Mouse (Mus musculus) T-cell, adult 2 months (primary cell): ENCODE results near the gene Rxfp4.
A peak's percentile ranks its signal among the peaks of the same experiment; 100 is the strongest.
"Not testable (repeated sequence)": the region's sequence is repeated elsewhere in the genome, so short reads cannot be mapped to it uniquely, and the experiment has no call there.

ENCODE experiments used
- DNase-seq: peaks from one replicate; pipeline ENCODE4 v3.0.0; 2022; ENCODE audit warnings: low spot score

Rxfp4 gene

DNA sequence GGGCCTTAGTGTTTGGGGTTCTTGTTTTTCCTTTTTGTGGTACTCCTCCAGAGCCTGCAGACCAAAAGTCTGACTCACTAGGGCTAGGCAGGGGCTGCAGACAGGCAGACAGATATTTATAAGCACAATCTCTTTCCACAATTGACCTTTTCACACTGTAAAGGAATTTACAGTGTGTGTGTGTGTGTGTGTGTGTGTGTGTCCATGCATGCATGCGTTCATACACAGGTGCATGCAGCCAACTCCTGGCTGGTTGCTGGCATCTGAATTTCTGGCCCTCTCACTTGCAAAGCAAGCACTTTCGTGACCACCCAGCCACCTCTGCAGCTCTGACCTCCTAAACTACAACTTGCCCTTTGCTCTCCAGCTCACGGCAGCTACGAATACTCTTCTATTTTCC, 43.9 kb downstream of the Rxfp4 start:
- DNase-seq, result no peak

DNA sequence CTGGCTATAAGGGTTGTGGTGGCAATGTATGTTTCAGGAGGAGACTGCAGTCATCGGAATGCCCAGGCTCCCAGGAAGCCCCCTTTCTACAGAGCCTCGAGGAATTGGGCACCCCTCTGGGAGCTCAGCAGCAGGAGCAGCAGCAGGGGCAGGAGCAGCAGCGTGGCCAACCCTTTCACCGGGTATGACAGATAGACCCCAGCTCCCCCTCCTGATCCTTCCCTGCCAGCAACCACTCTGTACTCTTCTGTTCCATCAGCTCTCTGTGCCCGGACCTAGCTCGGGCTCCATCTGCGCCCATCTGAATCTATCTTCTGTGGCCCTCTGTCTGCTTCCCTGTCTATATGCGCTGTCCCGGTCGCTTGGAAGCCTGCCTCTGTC, 45.2 kb downstream of the Rxfp4 start:
- no peak for DNase-seq

- peak; percentile 85 for DNase-seq
Measured at GRCm38 (mm10) chr3:88607065-88607757, 45.7 kb downstream of the Rxfp4 start.

GRCm38 (mm10) chr3:88605666-88606065, 47.3 kb downstream of the Rxfp4 start, which contains the start of gene Arhgef2:
Gene Arhgef2, plus strand, starts transcription at chr3:88605966.
- DNase-seq, result not testable (repeated sequence)

- DNase-seq, result no peak
Measured at GRCm38 (mm10) chr3:88604863-88605262, 48.1 kb downstream of the Rxfp4 start.

- peak; percentile 69 for DNase-seq
Measured at GRCm38 (mm10) chr3:88603714-88604161, 49.2 kb downstream of the Rxfp4 start.

- no peak for DNase-seq
Measured at GRCm38 (mm10) chr3:88602466-88602865, 50.5 kb downstream of the Rxfp4 start.
